Mouse (Mus musculus): ENCODE measurements around the gene Cd81. TPM values are rescaled to one million over a fixed set of nuclear protein-coding genes. Genes with fewer than 3 reads are reported as not detected.

Cd81 gene
- polyA plus RNA-seq (2012; rRNA removed), result 801 and 824 TPM in 2 replicates

DNA sequence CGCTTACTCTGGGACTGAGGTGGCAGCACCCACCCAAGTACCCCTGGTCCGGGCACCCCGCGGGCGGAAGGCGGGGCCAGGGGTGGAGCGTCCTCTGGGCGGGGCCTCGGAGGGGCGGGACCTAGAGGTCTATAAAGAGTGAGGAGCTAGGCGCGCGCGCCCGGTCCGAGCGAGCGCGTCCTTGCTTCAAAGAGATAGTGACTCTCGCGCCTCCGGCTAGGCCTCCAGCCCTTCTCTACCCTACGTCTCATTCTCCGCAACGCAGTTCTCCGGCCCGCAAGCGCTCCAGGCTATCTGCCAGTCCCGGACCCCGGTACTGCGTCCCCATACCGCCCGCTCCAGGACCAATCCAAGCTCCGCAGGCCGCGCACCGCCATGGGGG, at the start of gene Cd81:
TSS of gene Cd81 (plus strand) at position 114 of the 382 bp plus-strand sequence.
- 1% methylated on average over 37 of the region's 37 CpGs for WGBS

DNA sequence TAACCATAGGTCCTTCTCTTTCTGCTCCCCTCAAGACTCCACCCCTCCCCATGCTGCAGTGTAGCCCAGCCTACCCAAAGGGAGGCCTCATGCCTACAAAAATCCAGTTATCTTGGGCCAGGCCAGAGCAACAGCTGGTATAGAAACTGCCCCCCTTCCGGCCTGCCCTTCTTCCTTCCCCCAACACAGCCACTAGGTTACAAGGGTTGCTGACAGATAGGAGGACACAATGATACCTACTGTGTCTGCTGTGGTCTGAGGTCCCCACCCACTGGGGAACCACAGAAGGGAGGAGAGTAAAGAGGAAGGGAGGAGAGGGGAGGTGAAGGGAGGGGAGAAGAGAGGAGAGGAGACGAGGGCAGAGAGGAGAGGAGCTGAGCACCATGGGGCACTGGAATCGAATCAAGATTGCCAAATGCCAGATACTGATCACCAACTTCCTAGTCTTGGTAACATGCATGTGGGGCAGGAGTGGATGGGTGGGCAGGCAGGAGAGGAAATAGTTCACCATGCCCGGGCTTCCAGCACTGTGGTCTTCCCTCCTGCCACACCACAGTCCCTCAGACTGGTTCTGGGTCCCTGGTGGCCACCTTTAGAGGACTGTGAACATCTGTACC, 47.7 kb upstream of the Cd81 start, which contains the start of gene Tspan32:
TSS of gene Tspan32 (plus strand) at position 320 of the 617 bp plus-strand sequence.
- WGBS, result 79% methylated on average over 4 of the region's 4 CpGs
- H3K27me3 ChIP-seq (replicated peaks; ENCODE audit: control insufficient read depth, insufficient read depth, low read length), result no peaks in the 10 kb centered on the region
- no peak within 1 kb of the TSS for H3K4me3 ChIP-seq (ENCODE audit: insufficient read depth, low read depth, low read length)

More for the DNA sequence above, at the start of gene Cd81:
- H3K4me3 ChIP-seq (ENCODE audit: insufficient read depth, low read depth, low read length), result peak within 1 kb of the TSS; percentile 91
- peaks cover 55% of the 10 kb centered on the region for H3K4me1 ChIP-seq (ENCODE audit: control insufficient read depth, insufficient read depth, low read length)
- H3K27ac ChIP-seq (ENCODE audit: insufficient read depth, low read depth, low read length), result peak within 1 kb of the TSS; percentile 92
- H3K27me3 ChIP-seq (replicated peaks; ENCODE audit: control insufficient read depth, insufficient read depth, low read length), result no peaks in the 10 kb centered on the region
- DNase-seq, result peak; percentile 90
- TF ChIP-seq POLR2A (IDR thresholded peaks at IDR 0.05; ENCODE audit: low read depth, low read length), result peak; percentile 97
- TF ChIP-seq CTCF (conservative IDR thresholded peaks at IDR 0.05; ENCODE audit: insufficient read depth, insufficient read length, low read depth, low read length), result no peak
- no peaks in the 10 kb centered on the region for H3K36me3 ChIP-seq (ENCODE audit: control insufficient read depth, insufficient read depth, low read length)

DNA sequence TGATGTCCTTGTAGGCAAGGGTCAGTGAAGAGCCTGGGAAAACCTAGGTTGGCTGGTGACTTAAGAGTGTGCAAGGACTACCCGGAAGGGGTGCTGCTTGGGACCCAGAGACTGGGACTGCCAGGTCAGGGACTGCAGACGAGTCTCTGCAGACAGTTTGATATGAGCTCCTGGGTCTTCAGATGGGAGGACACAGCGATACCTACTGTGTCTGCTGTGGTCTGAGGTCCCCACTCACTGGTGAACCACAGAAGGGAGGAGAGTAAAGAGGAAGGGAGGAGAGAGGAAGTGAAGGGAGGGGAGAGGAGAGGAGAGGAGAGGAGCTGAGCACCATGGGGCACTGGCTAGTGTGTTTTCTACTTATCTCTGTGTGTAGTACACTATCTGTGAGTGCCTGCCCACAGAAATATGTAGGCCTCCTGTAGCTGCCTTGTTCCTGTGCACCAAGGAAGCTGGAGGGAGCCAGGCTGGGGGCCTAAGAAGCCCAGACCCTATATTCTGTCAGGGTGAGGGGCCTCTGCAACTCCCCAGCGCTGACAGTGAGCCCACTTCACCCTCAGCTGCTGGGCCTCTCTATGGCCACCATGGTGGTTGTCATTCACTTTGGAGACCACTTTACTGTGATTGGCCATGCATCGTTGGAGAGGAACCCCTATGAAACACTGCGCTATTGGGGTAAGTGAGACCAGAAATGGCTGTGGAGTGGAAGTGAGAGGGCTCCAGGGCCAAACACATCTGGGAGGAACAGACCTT, 47.0 kb upstream of the Cd81 start:
- H3K36me3 ChIP-seq (ENCODE audit: control insufficient read depth, insufficient read depth, low read length), result no peaks in the 10 kb centered on the region
- no peak overlapping the region for H3K4me3 ChIP-seq (ENCODE audit: insufficient read depth, low read depth, low read length)
- H3K4me1 ChIP-seq (ENCODE audit: control insufficient read depth, insufficient read depth, low read length), result peaks cover 11% of the 10 kb centered on the region
- no peak overlapping the region for H3K27ac ChIP-seq (ENCODE audit: insufficient read depth, low read depth, low read length)
- H3K27me3 ChIP-seq (replicated peaks; ENCODE audit: control insufficient read depth, insufficient read depth, low read length), result no peaks in the 10 kb centered on the region
- TF ChIP-seq CTCF (conservative IDR thresholded peaks at IDR 0.05; ENCODE audit: insufficient read depth, insufficient read length, low read depth, low read length), result no peak
- TF ChIP-seq POLR2A (IDR thresholded peaks at IDR 0.05; ENCODE audit: low read depth, low read length), result no peak
- WGBS, result 95% methylated on average over 6 of the region's 6 CpGs
- no peak for DNase-seq

More for the DNA sequence above, 47.7 kb upstream of the Cd81 start, which contains the start of gene Tspan32:
- no peak for TF ChIP-seq CTCF (conservative IDR thresholded peaks at IDR 0.05; ENCODE audit: insufficient read depth, insufficient read length, low read depth, low read length)
- TF ChIP-seq POLR2A (IDR thresholded peaks at IDR 0.05; ENCODE audit: low read depth, low read length), result no peak
- Histone ChIP-seq H3K36me3 (ENCODE audit: control insufficient read depth, insufficient read depth, low read length) (no peaks in the 10 kb centered on the region), H3K4me1 (ENCODE audit: control insufficient read depth, insufficient read depth, low read length) (peaks cover 10% of the 10 kb centered on the region), H3K27ac (ENCODE audit: insufficient read depth, low read depth, low read length) (no peak within 1 kb of the TSS)
- DNase-seq, result no peak

DNA sequence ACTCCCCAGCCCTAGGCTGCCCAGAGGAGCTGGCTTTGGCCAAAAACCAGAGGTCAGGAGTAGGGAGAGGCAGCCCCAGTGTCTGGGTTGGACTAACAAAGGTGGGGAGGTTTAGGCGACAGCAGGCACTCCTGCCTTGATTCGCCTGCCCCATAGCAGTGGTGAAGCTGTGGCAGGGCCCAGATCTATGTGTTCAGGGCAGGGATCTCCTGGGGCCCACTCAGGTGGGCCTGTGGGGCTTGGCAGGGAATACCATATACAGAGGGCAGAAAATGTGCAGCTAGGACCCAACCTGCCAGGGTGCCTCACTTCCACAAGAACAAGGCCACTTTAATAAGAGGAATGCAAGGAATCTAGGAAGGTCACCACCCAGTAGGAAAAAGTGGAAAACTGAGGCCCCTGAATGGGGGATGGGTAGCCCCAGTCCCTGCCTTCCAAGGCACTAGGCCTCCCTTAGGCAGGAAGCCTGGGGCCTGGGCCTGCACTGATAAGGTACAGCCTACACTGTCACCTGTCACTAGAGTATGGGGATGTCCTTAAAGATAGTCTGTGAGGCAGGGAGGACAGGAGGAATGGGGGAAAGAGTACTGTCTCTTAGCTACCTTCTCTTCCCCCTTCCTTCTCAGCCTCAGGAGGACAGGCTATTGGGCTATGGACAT, 46.3 kb upstream of the Cd81 start:
- H3K4me1 ChIP-seq (ENCODE audit: control insufficient read depth, insufficient read depth, low read length), result peaks cover 11% of the 10 kb centered on the region
- no peak for TF ChIP-seq CTCF (conservative IDR thresholded peaks at IDR 0.05; ENCODE audit: insufficient read depth, insufficient read length, low read depth, low read length)
- TF ChIP-seq POLR2A (IDR thresholded peaks at IDR 0.05; ENCODE audit: low read depth, low read length), result no peak
- H3K27me3 ChIP-seq (replicated peaks; ENCODE audit: control insufficient read depth, insufficient read depth, low read length), result no peaks in the 10 kb centered on the region
- H3K27ac ChIP-seq (ENCODE audit: insufficient read depth, low read depth, low read length), result no peak overlapping the region
- H3K4me3 ChIP-seq (ENCODE audit: insufficient read depth, low read depth, low read length), result no peak overlapping the region
- no peak for DNase-seq
- no peaks in the 10 kb centered on the region for H3K36me3 ChIP-seq (ENCODE audit: control insufficient read depth, insufficient read depth, low read length)
- 79% methylated on average over 2 of the region's 2 CpGs for WGBS

DNA sequence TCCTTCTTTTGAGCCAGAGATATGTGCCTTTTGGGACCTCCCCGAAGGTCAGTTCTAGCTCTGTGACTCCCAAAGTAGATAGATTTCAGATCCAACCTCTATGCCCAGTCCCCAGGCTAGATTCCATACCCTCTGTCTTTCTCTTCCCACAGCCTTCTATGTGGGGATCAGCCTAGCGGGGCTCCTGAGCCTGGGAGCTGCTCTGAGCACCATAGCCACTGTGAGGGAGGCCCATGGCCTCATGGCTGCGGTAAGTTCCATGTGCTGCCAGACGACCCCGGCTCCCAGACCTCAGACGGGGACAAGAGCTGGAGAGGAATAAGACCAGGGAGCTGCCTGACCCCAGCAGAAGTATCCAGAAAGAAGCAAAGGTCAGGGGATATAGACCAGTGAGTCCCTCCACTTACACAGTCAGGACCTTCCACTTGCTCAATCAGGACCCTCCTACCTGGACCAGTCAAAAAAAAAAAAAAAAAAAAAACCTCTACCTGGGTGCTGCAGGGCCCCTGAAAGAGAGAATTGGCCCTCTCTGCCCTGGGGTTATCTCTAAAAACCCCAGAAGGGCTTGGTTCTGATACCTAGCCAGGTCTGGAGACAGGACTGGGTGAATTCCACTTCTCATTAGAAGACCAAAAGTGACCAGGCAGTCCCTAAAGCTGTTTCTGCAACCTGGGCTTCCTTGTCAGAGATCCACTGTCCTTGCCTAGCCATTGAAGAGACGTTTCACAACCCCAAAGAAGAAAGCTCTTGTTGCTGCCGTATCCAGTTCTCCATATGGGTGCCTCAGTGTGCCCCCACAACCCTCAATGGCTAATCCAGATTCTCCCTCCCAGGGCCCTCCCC, 45.6 kb upstream of the Cd81 start:
- Histone ChIP-seq H3K36me3 (ENCODE audit: control insufficient read depth, insufficient read depth, low read length) (no peaks in the 10 kb centered on the region), H3K27ac (ENCODE audit: insufficient read depth, low read depth, low read length) (no peak overlapping the region), H3K4me3 (ENCODE audit: insufficient read depth, low read depth, low read length) (no peak overlapping the region), H3K4me1 (ENCODE audit: control insufficient read depth, insufficient read depth, low read length) (peaks cover 11% of the 10 kb centered on the region), H3K27me3 (replicated peaks; ENCODE audit: control insufficient read depth, insufficient read depth, low read length) (no peaks in the 10 kb centered on the region)
- TF ChIP-seq CTCF (conservative IDR thresholded peaks at IDR 0.05; ENCODE audit: insufficient read depth, insufficient read length, low read depth, low read length) (no peak), POLR2A (IDR thresholded peaks at IDR 0.05; ENCODE audit: low read depth, low read length) (no peak)
- 91% methylated on average over 8 of the region's 8 CpGs for WGBS
- no peak for DNase-seq

DNA sequence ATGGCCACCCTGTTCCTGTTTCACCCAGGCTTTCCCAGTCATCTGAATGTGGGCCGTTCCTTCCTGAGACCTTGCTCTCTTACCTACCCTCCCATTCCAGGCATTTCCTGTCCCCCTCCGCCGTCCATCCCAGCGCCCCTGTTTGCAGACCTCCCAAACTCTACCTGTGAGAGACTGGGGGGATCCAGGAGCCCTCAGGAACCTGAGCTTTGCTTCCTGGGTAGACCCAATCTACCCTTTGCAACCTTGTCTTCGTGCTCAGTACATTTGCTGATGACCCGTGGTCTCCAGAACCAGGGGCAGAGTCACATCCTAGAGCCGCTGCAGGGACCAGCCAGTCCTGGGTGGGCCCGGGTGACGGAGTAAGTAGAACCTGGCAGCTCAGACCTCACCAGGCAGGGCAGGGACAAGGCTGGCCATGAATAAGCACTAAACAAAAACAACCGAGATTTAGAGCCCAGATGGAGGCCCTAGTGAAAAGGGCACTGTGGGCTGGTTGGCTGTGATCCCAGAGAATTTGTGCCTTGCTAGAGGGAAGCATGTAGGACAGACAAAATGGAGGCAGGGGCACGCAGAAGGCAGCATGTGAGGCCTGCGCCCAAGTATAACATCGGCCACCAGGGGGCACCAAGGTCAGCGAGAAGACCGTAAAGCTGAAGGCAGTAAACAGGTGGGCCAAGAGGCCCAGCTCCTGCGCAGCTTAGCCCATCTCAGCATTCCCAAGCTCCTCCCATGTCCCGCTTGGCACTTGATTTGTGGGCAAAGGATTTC, 44.8 kb upstream of the Cd81 start:
- H3K4me3 ChIP-seq (ENCODE audit: insufficient read depth, low read depth, low read length), result no peak overlapping the region
- no peaks in the 10 kb centered on the region for H3K36me3 ChIP-seq (ENCODE audit: control insufficient read depth, insufficient read depth, low read length)
- TF ChIP-seq POLR2A (IDR thresholded peaks at IDR 0.05; ENCODE audit: low read depth, low read length) (no peak), CTCF (conservative IDR thresholded peaks at IDR 0.05; ENCODE audit: insufficient read depth, insufficient read length, low read depth, low read length) (peak; percentile 95)
- DNase-seq, result peak; percentile 95
- peak overlapping the region; percentile 95 for H3K27ac ChIP-seq (ENCODE audit: insufficient read depth, low read depth, low read length)
- H3K27me3 ChIP-seq (replicated peaks; ENCODE audit: control insufficient read depth, insufficient read depth, low read length), result no peaks in the 10 kb centered on the region
- 34% methylated on average over 17 of the region's 17 CpGs for WGBS
- peaks cover 11% of the 10 kb centered on the region for H3K4me1 ChIP-seq (ENCODE audit: control insufficient read depth, insufficient read depth, low read length)
